Mouse (Mus musculus) bone marrow, adult 2 months (tissue): Measurements from ENCODE around the gene Ckap2l.

Experiments used
- CTCF ChIP-seq: fragments of 200-500 bp; IDR thresholded peaks from 2 replicates; pipeline ENCODE4 v1.5.1; 2011; ENCODE audit warnings: low read length, control low read depth; ENCODE audit not compliant: control insufficient read depth, insufficient read depth
- POLR2A ChIP-seq: fragments of 200-500 bp; IDR thresholded peaks from 2 replicates; pipeline ENCODE4 v1.6.1; 2011; ENCODE audit warnings: low read depth, mild to moderate bottlenecking, control low read depth, low read length, borderline replicate concordance; ENCODE audit not compliant: control insufficient read depth

DNA sequence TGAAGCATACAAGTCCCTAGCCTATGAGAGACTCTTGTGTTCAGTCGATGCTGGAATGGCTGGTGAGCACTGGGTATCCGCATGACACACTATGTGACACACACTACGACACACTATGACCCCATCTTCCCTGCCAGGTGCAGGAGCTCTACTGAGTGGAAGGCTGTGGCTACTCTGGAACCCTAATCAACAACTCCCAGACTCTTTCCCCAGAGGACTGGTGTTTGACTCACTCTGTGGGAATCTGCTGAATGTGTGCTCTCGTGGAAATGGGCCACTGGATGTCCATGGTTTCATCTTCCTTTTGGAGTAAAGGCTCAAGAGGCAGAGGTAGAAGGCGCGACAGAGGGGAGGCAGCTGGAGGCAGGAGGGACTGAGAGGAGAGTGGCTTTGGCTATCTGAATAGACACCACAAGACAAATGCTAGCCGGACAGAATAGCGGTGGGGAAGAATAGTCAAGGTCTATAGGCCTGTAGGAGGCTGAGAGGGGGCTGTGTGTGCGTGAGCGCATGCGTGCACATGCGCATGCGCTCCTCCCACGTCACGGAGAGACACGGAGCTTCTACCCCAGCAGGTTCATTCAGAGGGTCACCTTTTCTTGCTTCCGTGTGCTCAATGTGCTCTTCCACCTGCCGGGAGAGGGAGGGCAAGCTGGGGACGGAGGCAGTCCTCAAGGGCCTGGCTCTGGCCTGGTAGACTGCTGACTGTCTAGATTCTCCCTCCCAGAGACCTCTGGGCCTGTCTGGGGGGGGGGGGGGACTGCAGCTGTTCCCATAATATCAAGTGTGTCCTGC is 44.0 kb downstream of the Ckap2l start:
- TF ChIP-seq CTCF (no peak), POLR2A (no peak)
